Mouse (Mus musculus) C2C12 (cell line): ENCODE data around the gene Plxna2. TPM values are rescaled to one million over a fixed set of nuclear protein-coding genes. Genes with fewer than 3 reads are reported as not detected.

Experiments used
- H3K27me3 ChIP-seq: one replicate; pipeline ENCODE4 v1.6.1; 2011; ENCODE audit not compliant: control insufficient read depth, insufficient read depth, insufficient read length
- H3K36me3 ChIP-seq: one replicate; pipeline ENCODE4 v1.6.1; 2011; ENCODE audit not compliant: control insufficient read depth, insufficient read depth
- H3K4me3 ChIP-seq: one replicate; pipeline ENCODE4 v1.5.1; 2011; ENCODE audit warnings: mild to moderate bottlenecking, control low read depth; ENCODE audit not compliant: poor library complexity, insufficient read depth, severe bottlenecking
- H3K79me2 ChIP-seq: one replicate; pipeline ENCODE4 v1.6.1; 2011; ENCODE audit not compliant: control insufficient read depth, insufficient read depth
- H3K79me3 ChIP-seq: one replicate; pipeline ENCODE4 v1.6.1; 2011; ENCODE audit warnings: low read depth, control low read depth
- H3ac ChIP-seq: one replicate; pipeline ENCODE3; 2011; ENCODE audit warnings: low read depth; ENCODE audit not compliant: control insufficient read depth, insufficient read length
- CEBPB ChIP-seq: IDR thresholded peaks from one replicate; pipeline ENCODE4 v1.6.1; 2011; ENCODE audit warnings: low read depth, mild to moderate bottlenecking, control low read depth, moderate library complexity
- CTCF ChIP-seq: IDR thresholded peaks from one replicate; pipeline ENCODE4 v1.5.1; 2011; ENCODE audit not compliant: control insufficient read depth, insufficient read depth, insufficient read length
- FOSL1 ChIP-seq: IDR thresholded peaks from one replicate; pipeline ENCODE4 v1.8.0; 2011; ENCODE audit warnings: mild to moderate bottlenecking, low read length; ENCODE audit not compliant: poor library complexity, insufficient read depth, severe bottlenecking
- MAX ChIP-seq: IDR thresholded peaks from one replicate; pipeline ENCODE4 v1.6.1; 2011; ENCODE audit warnings: mild to moderate bottlenecking, control low read depth
- MYOD1 ChIP-seq: IDR thresholded peaks from one replicate; pipeline ENCODE4 v1.6.1; 2011; ENCODE audit warnings: low read depth; ENCODE audit not compliant: control insufficient read depth, insufficient read length
- MYOG ChIP-seq: IDR thresholded peaks from one replicate; pipeline ENCODE4 v1.6.1; 2011; ENCODE audit not compliant: control insufficient read depth, insufficient read length; ENCODE audit errors: extremely low read depth
- USF1 ChIP-seq: IDR thresholded peaks from one replicate; pipeline ENCODE4 v1.6.1; 2011; ENCODE audit warnings: low read depth, mild to moderate bottlenecking, control low read depth, moderate library complexity
- polyA plus RNA-seq: library from polyadenylated mRNA; unstranded; fragments of >200 nt; fragmentation: generic; extraction: Trizol; gene quantifications from one replicate; pipeline ENCODE4 v1.2.1, GENCODE M21; 2012; ENCODE audit warnings: missing spikeins

The Plxna2 gene
- polyA plus RNA-seq, 1 experiment = 4.2 TPM

DNA sequence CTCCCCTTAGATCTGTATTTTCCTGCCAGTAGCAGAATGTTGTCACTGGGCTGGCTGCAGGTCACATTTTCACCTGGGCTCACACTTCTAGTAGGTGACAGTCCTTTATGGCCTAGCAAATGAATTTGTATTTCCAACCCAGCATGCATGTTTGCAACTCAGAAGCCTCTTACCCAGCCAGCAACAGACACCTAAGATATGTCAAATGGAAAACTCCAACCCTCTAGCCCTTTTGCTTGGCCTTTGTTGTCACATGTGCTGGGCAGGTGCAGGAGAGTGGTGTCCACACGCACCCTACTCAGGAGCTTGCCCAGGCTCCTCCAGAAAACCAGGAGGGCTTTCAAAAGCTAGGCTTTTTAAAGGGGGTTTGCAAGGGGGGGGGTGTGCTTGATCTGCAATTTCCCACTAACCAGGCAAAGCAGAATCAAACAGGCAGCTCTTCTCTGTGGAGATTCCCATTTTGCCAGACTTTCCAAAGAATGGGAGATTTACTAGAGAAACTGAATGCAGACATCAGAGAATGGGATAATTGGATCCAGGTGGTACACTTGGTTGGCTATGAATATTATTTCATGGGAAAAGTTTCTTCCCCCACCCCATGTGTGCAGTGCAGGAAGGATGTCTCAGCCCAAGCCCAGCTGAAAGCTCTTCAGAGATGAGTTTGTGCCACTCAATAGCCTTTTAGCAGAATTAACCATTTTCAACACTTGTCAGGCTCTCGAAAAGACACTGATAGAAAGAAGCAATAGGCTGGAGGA, 127.3 kb downstream of the Plxna2 start:
- Histone ChIP-seq H3K36me3 (peaks cover 2% of the 10 kb centered on the region), H3ac (no peak overlapping the region)
- no peak for TF ChIP-seq CEBPB
- no peak for TF ChIP-seq MYOD1
- TF ChIP-seq MYOG = no peak
- TF ChIP-seq MAX = no peak
- no peak for TF ChIP-seq CTCF
- TF ChIP-seq USF1 = no peak
- no peak for TF ChIP-seq FOSL1

GRCm38 (mm10) chr1:194746332-194747249, 128.6 kb downstream of the Plxna2 start:
- TF ChIP-seq CTCF (no peak), MAX (no peak)
- H3K79me3 ChIP-seq = no peaks in the 10 kb centered on the region
- H3K27me3 ChIP-seq = no peaks in the 10 kb centered on the region
- no peak overlapping the region for H3K4me3 ChIP-seq
- peaks cover 4% of the 10 kb centered on the region for H3K36me3 ChIP-seq
- H3K79me2 ChIP-seq = no peaks in the 10 kb centered on the region
- no peak overlapping the region for H3ac ChIP-seq

More for the DNA sequence above, 127.3 kb downstream of the Plxna2 start:
- Histone ChIP-seq H3K27me3 (no peaks in the 10 kb centered on the region), H3K79me2 (no peaks in the 10 kb centered on the region), H3K4me3 (no peak overlapping the region), H3K79me3 (no peaks in the 10 kb centered on the region)

DNA sequence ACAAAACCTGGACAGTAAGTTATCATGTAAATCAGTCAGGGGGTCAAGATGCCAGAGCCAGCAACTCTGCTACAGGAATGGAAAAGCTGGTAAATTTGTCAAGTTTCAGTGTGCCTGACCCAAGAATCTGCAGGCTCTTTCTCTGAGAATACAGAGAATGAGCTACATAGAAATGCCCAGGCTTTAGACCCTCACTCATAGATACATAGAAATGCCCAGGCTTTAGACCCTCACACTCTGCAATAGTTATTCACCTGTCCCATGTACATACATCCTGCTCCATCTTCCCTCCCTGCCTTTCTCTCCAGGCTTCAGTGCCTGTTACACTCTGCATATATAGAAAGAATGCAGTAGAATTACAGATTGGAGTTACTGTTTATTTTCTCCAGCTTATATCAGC, 129.2 kb downstream of the Plxna2 start:
- Histone ChIP-seq H3K79me3 (no peaks in the 10 kb centered on the region), H3ac (no peak overlapping the region), H3K4me3 (no peak overlapping the region), H3K36me3 (peaks cover 4% of the 10 kb centered on the region), H3K27me3 (no peaks in the 10 kb centered on the region), H3K79me2 (no peaks in the 10 kb centered on the region)
- no peak for TF ChIP-seq FOSL1
- TF ChIP-seq CEBPB = no peak
- no peak for TF ChIP-seq CTCF
- no peak for TF ChIP-seq MYOG
- no peak for TF ChIP-seq USF1
- TF ChIP-seq MYOD1 = no peak
- no peak for TF ChIP-seq MAX

- H3K36me3 ChIP-seq = peaks cover 4% of the 10 kb centered on the region
- no peak overlapping the region for H3ac ChIP-seq
- no peaks in the 10 kb centered on the region for H3K79me3 ChIP-seq
- no peaks in the 10 kb centered on the region for H3K27me3 ChIP-seq
- no peak overlapping the region for H3K4me3 ChIP-seq
- TF ChIP-seq MAX (no peak), FOSL1 (no peak), MYOG (no peak), MYOD1 (no peak), USF1 (no peak), CTCF (no peak), CEBPB (no peak)
- H3K79me2 ChIP-seq = no peaks in the 10 kb centered on the region
Measured at GRCm38 (mm10) chr1:194753168-194753567, 135.2 kb downstream of the Plxna2 start.

- no peak for TF ChIP-seq MYOD1
- no peak for TF ChIP-seq MYOG
- TF ChIP-seq USF1 = no peak
- TF ChIP-seq CTCF = no peak
- H3K79me3 ChIP-seq = no peaks in the 10 kb centered on the region
- H3ac ChIP-seq = no peak overlapping the region
- no peaks in the 10 kb centered on the region for H3K27me3 ChIP-seq
- H3K36me3 ChIP-seq = no peaks in the 10 kb centered on the region
- H3K79me2 ChIP-seq = no peaks in the 10 kb centered on the region
- no peak overlapping the region for H3K4me3 ChIP-seq
Measured at GRCm38 (mm10) chr1:194756001-194756400, 138.0 kb downstream of the Plxna2 start.
